Mouse (Mus musculus) G1E (cell line): ENCODE measurements around the gene Tns1. TPM values are rescaled to one million over a fixed set of nuclear protein-coding genes. Genes with fewer than 3 reads are reported as not detected.

ENCODE experiments used
- ATAC-seq: 2 replicates; pipeline ENCODE4 v1.8.0; 2016; ENCODE audit warnings: mild to moderate bottlenecking; ENCODE audit not compliant: insufficient number of reproducible peaks, poor library complexity, low FRiP score, severe bottlenecking; ENCODE audit errors: extremely low read depth
- DNase-seq: peaks from one replicate; pipeline ENCODE4 v3.0.0; 2012; ENCODE audit warnings: low spot score
- H3K27me3 ChIP-seq: 2 replicates; pipeline ENCODE4 v1.6.1; 2012; ENCODE audit warnings: mild to moderate bottlenecking, low read length, inconsistent platforms; ENCODE audit not compliant: insufficient read depth
- H3K36me3 ChIP-seq: replicated peaks from 2 replicates; pipeline ENCODE3; 2012; ENCODE audit warnings: mild to moderate bottlenecking, inconsistent platforms
- H3K4me1 ChIP-seq: 2 replicates; pipeline ENCODE4 v1.6.1; 2012; ENCODE audit warnings: low read depth, low read length, inconsistent platforms, mixed read lengths; ENCODE audit not compliant: insufficient read depth
- H3K4me3 ChIP-seq: 2 replicates; pipeline ENCODE4 v1.5.1; 2012; ENCODE audit warnings: low read depth, mild to moderate bottlenecking, inconsistent platforms, low read length, moderate library complexity, mixed read lengths
- H3K9me3 ChIP-seq: replicated peaks from 2 replicates; pipeline ENCODE4 v1.6.1; 2012; ENCODE audit warnings: inconsistent platforms
- CTCF ChIP-seq: IDR thresholded peaks from 2 replicates; pipeline ENCODE4 v1.5.1; 2012; ENCODE audit warnings: low read depth, low read length, inconsistent platforms, mixed read lengths
- GATA1 ChIP-seq: IDR thresholded peaks from 2 replicates; pipeline ENCODE4 v1.6.1; 2012; ENCODE audit warnings: borderline replicate concordance, low read length, inconsistent platforms, mixed read lengths
- GATA2 ChIP-seq: IDR thresholded peaks from 2 replicates; pipeline ENCODE4 v1.6.1; 2012; ENCODE audit warnings: low read depth, low read length, inconsistent platforms, borderline replicate concordance
- POLR2AphosphoS5 ChIP-seq: IDR thresholded peaks from 2 replicates; pipeline ENCODE4 v1.6.1; 2012; ENCODE audit warnings: low read depth, low read length, inconsistent platforms; ENCODE audit not compliant: insufficient replicate concordance
- TAL1 ChIP-seq: conservative IDR thresholded peaks from 2 replicates; pipeline ENCODE4 v1.6.1; 2012; ENCODE audit warnings: low read depth, low read length, inconsistent platforms, mixed read lengths
- polyA plus RNA-seq: library from polyadenylated mRNA; stranded (reverse); fragments of >175 nt; gene quantifications from 2 replicates; pipeline ENCODE4 v1.2.3, GENCODE M21; 2012
- total RNA-seq, 2 experiments: library from RNA; stranded (forward) in 1 of 2; stranded (reverse) in 1 of 2; fragments of 200-1000 nt in 1 of 2; fragments of >200 nt in 1 of 2; fragmentation: Nextera tagmentation in 1 of 2; gene quantifications; 2 replicates each; pipeline ENCODE4 v1.2.3; 2014 to 2017

Gene Tns1
- total and polyA plus RNA-seq, 3 experiments, result 0.55 to 27.2 (median 1.7) TPM

GRCm38 (mm10) chr1:73923185-73923584, 201.1 kb downstream of the Tns1 start:
- Histone ChIP-seq H3K27me3 (no peaks in the 10 kb centered on the region; the same call in 1 of the 2 replicates), H3K4me1 (no peaks in the 10 kb centered on the region), H3K36me3 (no peaks in the 10 kb centered on the region), H3K4me3 (no peak overlapping the region), H3K9me3 (no peaks in the 10 kb centered on the region)
- no peak for DNase-seq
- TF ChIP-seq CTCF, result no peak
- TF ChIP-seq GATA1, result no peak
- TF ChIP-seq GATA2, result no peak
- TF ChIP-seq TAL1, result no peak
- no peak for TF ChIP-seq POLR2AphosphoS5
- no peak for ATAC-seq

GRCm38 (mm10) chr1:73920701-73921100, 203.5 kb downstream of the Tns1 start:
- DNase-seq (no peak), ATAC-seq (no peak)
- no peak overlapping the region for H3K4me3 ChIP-seq
- no peaks in the 10 kb centered on the region for H3K4me1 ChIP-seq
- no peaks in the 10 kb centered on the region; the same call in 1 of the 2 replicates for H3K27me3 ChIP-seq
- TF ChIP-seq GATA2 (no peak), POLR2AphosphoS5 (no peak), CTCF (no peak), TAL1 (no peak), GATA1 (no peak)
- H3K9me3 ChIP-seq, result no peaks in the 10 kb centered on the region
- no peaks in the 10 kb centered on the region for H3K36me3 ChIP-seq

DNA sequence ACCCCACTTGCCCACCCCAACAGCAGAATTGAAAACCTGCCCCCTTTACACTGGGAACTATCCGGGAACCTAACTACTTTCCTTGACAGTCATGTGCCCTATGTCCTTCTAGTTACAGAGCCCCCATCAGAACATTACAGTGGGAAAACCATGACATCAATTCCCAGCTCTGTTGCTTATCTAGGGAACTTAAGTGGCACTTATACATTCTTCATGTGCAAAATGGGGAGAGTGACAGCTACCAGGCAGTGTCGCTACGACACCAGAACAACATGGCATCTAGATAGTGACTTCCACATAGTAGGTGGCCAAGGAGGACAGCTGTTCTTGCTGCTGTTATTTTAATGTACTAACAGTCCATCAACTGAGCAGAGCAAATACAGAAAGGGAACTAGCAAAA, 204.3 kb downstream of the Tns1 start:
- no peak for TF ChIP-seq POLR2AphosphoS5
- no peak for TF ChIP-seq CTCF
- TF ChIP-seq GATA2, result no peak
- no peak for TF ChIP-seq GATA1
- TF ChIP-seq TAL1, result no peak
- no peak for ATAC-seq

GRCm38 (mm10) chr1:73918001-73918400, 206.2 kb downstream of the Tns1 start:
- Histone ChIP-seq H3K27me3 (no peaks in the 10 kb centered on the region; the same call in 1 of the 2 replicates), H3K4me3 (no peak overlapping the region), H3K36me3 (no peaks in the 10 kb centered on the region), H3K4me1 (no peaks in the 10 kb centered on the region), H3K9me3 (no peaks in the 10 kb centered on the region)
- no peak for DNase-seq
- no peak for ATAC-seq
- no peak for TF ChIP-seq POLR2AphosphoS5
- TF ChIP-seq CTCF, result no peak
- no peak for TF ChIP-seq GATA1
- no peak for TF ChIP-seq GATA2
- TF ChIP-seq TAL1, result no peak

More for the DNA sequence above, 204.3 kb downstream of the Tns1 start:
- no peak for DNase-seq
- Histone ChIP-seq H3K36me3 (no peaks in the 10 kb centered on the region), H3K4me1 (no peaks in the 10 kb centered on the region), H3K27me3 (no peaks in the 10 kb centered on the region; the same call in 1 of the 2 replicates), H3K9me3 (no peaks in the 10 kb centered on the region), H3K4me3 (no peak overlapping the region)

GRCm38 (mm10) chr1:73916298-73916697, 208.0 kb downstream of the Tns1 start:
- no peak for TF ChIP-seq CTCF
- no peak for TF ChIP-seq GATA1
- no peak for TF ChIP-seq TAL1
- no peak for TF ChIP-seq GATA2
- TF ChIP-seq POLR2AphosphoS5, result no peak
- ATAC-seq (no peak), DNase-seq (no peak)
- no peak overlapping the region for H3K4me3 ChIP-seq
- H3K9me3 ChIP-seq, result no peaks in the 10 kb centered on the region
- H3K27me3 ChIP-seq, result no peaks in the 10 kb centered on the region; the same call in 1 of the 2 replicates
- H3K4me1 ChIP-seq, result no peaks in the 10 kb centered on the region
- no peaks in the 10 kb centered on the region for H3K36me3 ChIP-seq

GRCm38 (mm10) chr1:73915218-73916070, 208.8 kb downstream of the Tns1 start:
- H3K4me1 ChIP-seq, result no peaks in the 10 kb centered on the region
- no peaks in the 10 kb centered on the region for H3K9me3 ChIP-seq
- no peak for DNase-seq
- peaks cover 2% of the 10 kb centered on the region; the same call in 1 of the 2 replicates for H3K27me3 ChIP-seq
- TF ChIP-seq GATA1 (no peak), GATA2 (no peak)
- H3K4me3 ChIP-seq, result no peak overlapping the region
- ATAC-seq, result no peak
- no peaks in the 10 kb centered on the region for H3K36me3 ChIP-seq
